Mouse (Mus musculus) stomach, embryonic 15.5 days (tissue): ENCODE results near the gene Gpr146. TPM values are rescaled to one million over a fixed set of nuclear protein-coding genes. Genes with fewer than 3 reads are reported as not detected.

Experiments used
- ATAC-seq: fragments of 200-750 bp; cut with Nextera tagmentation; 2 replicates; pipeline ENCODE4 v1.8.0; 2017; ENCODE audit warnings: low read depth, moderate number of reproducible peaks, moderate TSS enrichment; ENCODE audit not compliant: insufficient read depth, low FRiP score
- H3K27ac ChIP-seq: fragments of 300-500 bp; sonication (generic); 2 replicates; pipeline ENCODE4 v1.5.1; 2015; ENCODE audit warnings: mild to moderate bottlenecking, inconsistent platforms
- H3K27me3 ChIP-seq: fragments of 300-500 bp; sonication (generic); replicated peaks from 2 replicates; pipeline ENCODE4 v1.6.1; 2015; ENCODE audit warnings: inconsistent platforms
- H3K36me3 ChIP-seq: fragments of 300-500 bp; sonication (generic); 2 replicates; pipeline ENCODE4 v1.6.1; 2015; ENCODE audit warnings: inconsistent platforms
- H3K4me1 ChIP-seq: fragments of 300-500 bp; sonication (generic); 2 replicates; pipeline ENCODE4 v1.6.1; 2015; ENCODE audit warnings: inconsistent platforms
- H3K4me2 ChIP-seq: fragments of 300-500 bp; sonication (generic); 2 replicates; pipeline ENCODE4 v1.6.1; 2015; ENCODE audit warnings: mild to moderate bottlenecking, inconsistent platforms
- H3K4me3 ChIP-seq: fragments of 300-500 bp; sonication (generic); replicated peaks from 2 replicates; pipeline ENCODE4 v1.5.1; 2015; ENCODE audit warnings: inconsistent platforms
- H3K9ac ChIP-seq: fragments of 300-500 bp; sonication (generic); 2 replicates; pipeline ENCODE4 v1.6.1; 2015; ENCODE audit warnings: inconsistent platforms
- H3K9me3 ChIP-seq: fragments of 300-500 bp; sonication (generic); 2 replicates; pipeline ENCODE4 v1.6.1; 2016; ENCODE audit warnings: inconsistent platforms
- WGBS: fragments of 180-500 bp; shearing (Covaris S2); methylation state at CpG from one replicate; pipeline ENCODE4 v1.1.7; 2015; 5-methylcytosine and 5-hydroxymethylcytosine counted together
- polyA plus RNA-seq: library from polyadenylated mRNA; unstranded; fragments of >200 nt; fragmentation: Nextera tagmentation; extraction: Ambion mirVana; gene quantifications from 2 replicates; pipeline ENCODE4 v1.2.1, GENCODE M21; 2015

Gene Gpr146
- polyA plus RNA-seq, 1 experiment from 2014 or later: 3.3 TPM

GRCm38 (mm10) chr5:139397359-139397916 is 19.9 kb downstream of the Gpr146 start:
- Histone ChIP-seq H3K27me3 (no peaks in the 10 kb centered on the region), H3K36me3 (no peaks in the 10 kb centered on the region), H3K4me3 (no peak overlapping the region), H3K9me3 (no peaks in the 10 kb centered on the region), H3K27ac (no peak overlapping the region), H3K4me1 (no peaks in the 10 kb centered on the region), H3K4me2 (no peak overlapping the region), H3K9ac (no peak overlapping the region)
- ATAC-seq: no peak
- 80% methylated on average over 4 of the region's 4 CpGs for WGBS

- WGBS: 35% methylated on average over 5 of the region's 5 CpGs
- ATAC-seq: peak; percentile 62; the same call in 1 of the 2 replicates
- Histone ChIP-seq H3K4me2 (no peak overlapping the region), H3K27me3 (no peaks in the 10 kb centered on the region), H3K9ac (no peak overlapping the region), H3K27ac (no peak overlapping the region), H3K36me3 (no peaks in the 10 kb centered on the region), H3K9me3 (no peaks in the 10 kb centered on the region), H3K4me1 (no peaks in the 10 kb centered on the region), H3K4me3 (no peak overlapping the region)
Observed at GRCm38 (mm10) chr5:139397959-139398753, 20.7 kb downstream of the Gpr146 start.

DNA sequence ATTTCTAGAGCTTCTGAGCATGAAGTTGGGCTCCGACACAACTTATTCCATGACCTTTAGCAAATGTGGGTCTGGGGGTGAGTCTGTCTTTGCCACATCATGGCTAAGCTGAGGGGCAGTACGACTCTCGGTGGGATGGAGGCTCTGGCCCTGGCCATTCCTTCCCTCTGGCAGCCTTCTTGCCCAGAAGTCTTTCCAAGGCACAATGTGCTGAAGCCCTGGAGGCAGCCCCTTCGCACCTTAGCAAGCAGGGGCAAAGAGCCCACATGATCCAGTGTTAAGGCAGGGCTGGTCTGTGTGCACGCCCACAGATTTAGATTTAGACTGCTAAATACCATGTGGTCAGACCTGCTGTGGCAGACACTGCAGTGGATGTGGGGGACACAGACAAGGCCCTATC is 21.3 kb downstream of the Gpr146 start:
- Histone ChIP-seq H3K4me1 (no peaks in the 10 kb centered on the region), H3K4me2 (no peak overlapping the region), H3K9ac (no peak overlapping the region), H3K9me3 (no peaks in the 10 kb centered on the region), H3K27ac (no peak overlapping the region), H3K4me3 (no peak overlapping the region), H3K27me3 (no peaks in the 10 kb centered on the region), H3K36me3 (no peaks in the 10 kb centered on the region)
- WGBS: 76% methylated on average over 5 of the region's 5 CpGs
- ATAC-seq: no peak

DNA sequence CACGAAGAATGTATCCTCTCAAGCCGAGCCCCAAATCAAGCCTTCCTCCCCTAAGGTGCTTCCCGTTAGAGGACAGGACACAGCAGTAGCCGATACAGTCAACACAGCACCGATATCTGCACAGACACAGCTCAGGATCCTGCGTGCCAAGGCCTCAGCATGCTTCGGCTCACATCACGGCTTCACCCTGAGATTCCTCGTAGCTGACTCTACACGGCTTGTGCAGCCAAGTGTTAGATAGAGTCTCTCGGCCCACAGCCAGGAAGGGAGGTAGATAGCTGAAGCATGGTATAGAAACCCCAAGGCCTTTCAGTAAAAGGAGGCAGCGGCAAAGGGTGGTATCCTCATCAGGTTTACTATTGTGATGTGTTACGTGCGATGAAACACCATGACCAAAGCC is 22.5 kb downstream of the Gpr146 start:
- H3K27me3 ChIP-seq: no peaks in the 10 kb centered on the region
- H3K36me3 ChIP-seq: no peaks in the 10 kb centered on the region
- ATAC-seq: no peak
- no peak overlapping the region for H3K9ac ChIP-seq
- no peak overlapping the region for H3K4me2 ChIP-seq
- WGBS: 88% methylated on average over 14 of the region's 14 CpGs
- no peaks in the 10 kb centered on the region for H3K9me3 ChIP-seq
- no peaks in the 10 kb centered on the region for H3K4me1 ChIP-seq
- H3K27ac ChIP-seq: no peak overlapping the region
- no peak overlapping the region for H3K4me3 ChIP-seq

DNA sequence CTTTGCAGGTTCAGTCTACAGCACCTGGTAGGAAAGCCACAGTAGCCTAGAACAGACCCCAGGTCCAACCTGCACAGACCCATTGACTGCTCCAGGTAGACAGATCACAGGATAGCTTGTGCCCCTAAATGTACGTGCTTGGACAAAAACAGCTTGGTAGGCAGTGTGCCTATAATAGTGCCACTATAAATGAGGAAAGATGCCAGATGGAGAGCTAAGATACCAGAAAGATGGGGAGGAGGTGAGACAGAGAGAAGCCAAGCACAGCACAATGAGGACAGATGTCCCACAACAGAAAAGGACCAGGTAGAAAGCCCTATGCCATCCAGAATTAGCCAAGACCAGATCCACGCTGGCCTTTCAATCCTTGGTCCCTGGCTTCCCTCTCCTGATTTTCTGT is 24.6 kb downstream of the Gpr146 start:
- Histone ChIP-seq H3K4me2 (no peak overlapping the region), H3K9me3 (no peaks in the 10 kb centered on the region), H3K27me3 (no peaks in the 10 kb centered on the region), H3K4me3 (no peak overlapping the region), H3K9ac (no peak overlapping the region), H3K36me3 (no peaks in the 10 kb centered on the region), H3K4me1 (no peaks in the 10 kb centered on the region), H3K27ac (no peak overlapping the region)
- 95% methylated on average over 2 of the region's 2 CpGs for WGBS
- ATAC-seq: no peak

DNA sequence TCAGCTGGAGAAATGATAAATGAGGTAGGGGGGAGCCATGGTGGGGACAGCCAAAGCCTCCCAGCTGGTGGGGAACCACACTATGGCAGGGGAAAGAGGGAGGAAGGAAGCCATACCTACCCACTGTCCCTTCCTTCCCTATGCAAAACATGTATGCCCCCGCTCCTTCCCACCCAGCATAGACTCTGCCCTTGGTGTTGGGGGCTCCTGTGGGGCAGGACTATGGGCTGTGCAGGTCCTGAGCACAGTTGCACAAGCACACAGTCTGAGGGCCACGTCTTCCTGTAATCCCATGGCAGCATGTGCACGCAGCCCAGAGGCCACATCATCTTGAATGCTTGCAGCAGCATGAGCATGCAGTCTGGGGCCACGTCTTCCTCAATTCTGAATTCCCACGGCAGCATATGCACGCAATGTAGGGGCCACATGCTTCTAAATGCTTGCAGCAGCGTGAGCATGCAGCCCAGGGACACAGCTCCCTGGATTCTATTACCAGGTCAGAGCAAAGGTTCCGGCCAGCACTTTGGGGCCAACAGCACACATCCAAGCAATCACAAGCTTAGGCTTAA is 26.3 kb downstream of the Gpr146 start:
- H3K27ac ChIP-seq: no peak overlapping the region
- no peak overlapping the region for H3K9ac ChIP-seq
- H3K4me1 ChIP-seq: no peaks in the 10 kb centered on the region
- H3K36me3 ChIP-seq: no peaks in the 10 kb centered on the region
- H3K9me3 ChIP-seq: no peaks in the 10 kb centered on the region
- H3K4me3 ChIP-seq: no peak overlapping the region
- 85% methylated on average over 8 of the region's 8 CpGs for WGBS
- H3K4me2 ChIP-seq: no peak overlapping the region
- H3K27me3 ChIP-seq: no peaks in the 10 kb centered on the region
- no peak for ATAC-seq

- WGBS: 77% methylated on average over 6 of the region's 6 CpGs
- peaks cover 7% of the 10 kb centered on the region; the same call in 1 of the 2 replicates for H3K4me1 ChIP-seq
Observed at GRCm38 (mm10) chr5:139404801-139405401, 27.4 kb downstream of the Gpr146 start, which contains the start of gene C130050O18Rik. Gene C130050O18Rik, plus strand, starts transcription at chr5:139405280.

DNA sequence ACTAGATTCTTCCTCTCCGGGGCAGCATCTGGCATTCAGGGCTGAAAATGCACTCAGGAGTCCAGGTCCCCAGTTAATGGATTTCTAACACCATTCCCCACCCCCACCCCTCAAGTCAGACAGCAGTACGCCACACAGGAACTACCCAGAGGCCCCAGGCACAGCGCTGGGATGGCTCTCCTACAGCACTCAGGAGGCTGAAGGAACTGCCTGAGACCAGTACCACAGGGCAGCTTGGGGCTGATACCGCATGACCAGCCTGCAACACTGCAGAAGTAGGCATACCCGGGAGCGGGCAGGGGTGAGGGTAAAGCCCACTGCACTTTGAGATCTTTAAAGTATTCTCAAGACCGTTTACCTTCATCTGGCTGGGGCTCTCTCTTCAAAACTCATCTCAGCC is 28.0 kb downstream of the Gpr146 start:
- no peaks in the 10 kb centered on the region for H3K36me3 ChIP-seq
- no peaks in the 10 kb centered on the region for H3K27me3 ChIP-seq
- no peak overlapping the region for H3K9ac ChIP-seq
- ATAC-seq: no peak
- H3K4me3 ChIP-seq: no peak overlapping the region
- H3K4me1 ChIP-seq: peaks cover 7% of the 10 kb centered on the region; the same call in 1 of the 2 replicates
- 70% methylated on average over 7 of the region's 7 CpGs for WGBS
- no peak overlapping the region for H3K4me2 ChIP-seq
- H3K9me3 ChIP-seq: no peaks in the 10 kb centered on the region
- no peak overlapping the region for H3K27ac ChIP-seq

More at GRCm38 (mm10) chr5:139404801-139405401, 27.4 kb downstream of the Gpr146 start, which contains the start of gene C130050O18Rik:
- H3K36me3 ChIP-seq: no peaks in the 10 kb centered on the region
- 0 out of 2 replicates have a peak within 1 kb of the TSS, but pooled peaks have one; percentile 23 for H3K27ac ChIP-seq
- H3K4me2 ChIP-seq: no peak within 1 kb of the TSS
- no peak within 1 kb of the TSS for H3K9ac ChIP-seq
- no peaks in the 10 kb centered on the region for H3K9me3 ChIP-seq
- H3K27me3 ChIP-seq: no peaks in the 10 kb centered on the region
- ATAC-seq: no peak
- no peak within 1 kb of the TSS for H3K4me3 ChIP-seq

- H3K9ac ChIP-seq: no peak overlapping the region
- WGBS: 63% methylated on average over 3 of the region's 3 CpGs
- peaks cover 7% of the 10 kb centered on the region; the same call in 1 of the 2 replicates for H3K4me1 ChIP-seq
- H3K9me3 ChIP-seq: no peaks in the 10 kb centered on the region
- no peaks in the 10 kb centered on the region for H3K36me3 ChIP-seq
- H3K27me3 ChIP-seq: no peaks in the 10 kb centered on the region
- no peak overlapping the region for H3K27ac ChIP-seq
- no peak for ATAC-seq
- no peak overlapping the region for H3K4me3 ChIP-seq
- H3K4me2 ChIP-seq: no peak overlapping the region
Observed at GRCm38 (mm10) chr5:139405953-139406352, 28.5 kb downstream of the Gpr146 start.

DNA sequence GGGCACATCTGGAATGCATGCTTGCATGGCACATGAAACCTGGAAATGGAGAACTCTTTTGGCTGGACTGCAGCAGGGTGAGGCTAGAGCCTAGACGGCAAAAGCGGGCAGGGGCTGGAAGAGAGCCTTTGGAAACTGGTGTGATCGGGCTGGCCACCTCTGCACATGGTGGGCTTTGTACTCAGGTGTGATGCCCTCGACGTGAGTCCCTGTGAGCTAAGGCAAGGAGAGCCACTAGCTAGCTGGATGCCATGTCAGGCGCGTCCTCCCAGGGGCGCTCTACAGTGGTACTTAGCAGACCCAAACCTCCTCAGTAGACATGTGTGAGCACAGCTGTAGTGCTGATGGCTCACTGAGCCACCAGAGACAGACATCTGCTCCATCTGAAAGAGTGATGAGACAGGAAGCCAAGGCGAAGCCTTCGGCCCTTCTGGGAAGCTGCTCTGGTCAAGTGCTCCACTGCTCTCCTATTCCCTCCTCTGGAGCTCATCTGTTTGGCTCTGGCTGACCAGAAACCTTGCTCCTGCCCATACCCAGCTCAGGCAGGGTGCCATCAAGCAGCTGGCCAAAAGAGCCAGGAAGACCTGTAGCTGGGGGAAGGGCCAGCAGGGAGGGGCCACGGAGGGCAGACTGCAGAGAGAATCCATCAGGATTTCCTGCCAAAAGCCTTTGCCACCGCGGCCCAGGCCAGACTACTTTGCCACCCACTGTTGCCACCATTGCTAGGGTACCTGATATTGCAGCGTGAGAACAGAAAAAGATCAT is 29.8 kb downstream of the Gpr146 start:
- H3K4me2 ChIP-seq: no peak overlapping the region
- no peak overlapping the region for H3K27ac ChIP-seq
- H3K9me3 ChIP-seq: no peaks in the 10 kb centered on the region
- no peak overlapping the region for H3K9ac ChIP-seq
- no peak for ATAC-seq
- H3K4me1 ChIP-seq: peaks cover 7% of the 10 kb centered on the region; the same call in 1 of the 2 replicates
- no peak overlapping the region for H3K4me3 ChIP-seq
- H3K27me3 ChIP-seq: no peaks in the 10 kb centered on the region
- WGBS: 84% methylated on average over 14 of the region's 14 CpGs
- H3K36me3 ChIP-seq: no peaks in the 10 kb centered on the region

- Histone ChIP-seq H3K9ac (no peak overlapping the region), H3K4me2 (no peak overlapping the region)
- 73% methylated on average over 7 of the region's 7 CpGs for WGBS
Observed at GRCm38 (mm10) chr5:139408511-139408910, 31.0 kb downstream of the Gpr146 start.

More at GRCm38 (mm10) chr5:139408511-139408910, 31.0 kb downstream of the Gpr146 start:
- H3K9me3 ChIP-seq: no peaks in the 10 kb centered on the region
- no peak for ATAC-seq
- no peaks in the 10 kb centered on the region for H3K36me3 ChIP-seq
- no peak overlapping the region for H3K27ac ChIP-seq
- peaks cover 7% of the 10 kb centered on the region; the same call in 1 of the 2 replicates for H3K4me1 ChIP-seq
- H3K27me3 ChIP-seq: no peaks in the 10 kb centered on the region
- H3K4me3 ChIP-seq: no peak overlapping the region
